Mouse (Mus musculus): ENCODE results near the gene Rab3d.
"Not testable (repeated sequence)": the region's sequence is repeated elsewhere in the genome, so short reads cannot be mapped to it uniquely, and the experiment has no call there.

Rab3d gene

DNA sequence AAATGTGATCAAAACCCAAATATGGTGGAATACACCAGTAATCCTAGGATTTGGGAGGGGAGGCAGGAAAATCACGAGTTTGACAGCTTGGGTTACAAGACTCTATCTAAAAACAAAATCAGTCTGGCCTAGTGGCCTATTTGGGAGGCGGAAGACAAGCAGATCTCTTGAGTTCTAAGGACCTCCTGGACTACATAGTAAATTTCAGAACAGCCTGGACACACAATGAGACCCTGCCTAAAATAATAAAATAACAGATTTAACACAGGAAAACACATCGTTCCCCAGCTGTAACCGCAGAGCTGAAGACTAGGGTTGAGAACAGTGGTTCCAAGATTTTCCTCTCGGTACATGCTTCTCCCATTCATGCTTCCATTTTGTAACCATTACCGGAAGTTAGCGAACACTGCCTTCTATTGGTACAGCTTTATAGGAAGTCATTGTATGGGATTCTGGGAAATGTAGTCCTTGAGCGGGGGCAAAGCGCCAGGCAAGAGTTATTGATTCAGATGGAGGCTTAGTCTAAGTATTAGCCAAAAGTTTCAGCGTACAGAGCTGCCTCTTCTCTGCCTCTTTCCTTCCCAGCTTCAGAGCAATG is 16.7 kb downstream of the Rab3d start:
- peak; percentile 88 for DNase-seq

DNA sequence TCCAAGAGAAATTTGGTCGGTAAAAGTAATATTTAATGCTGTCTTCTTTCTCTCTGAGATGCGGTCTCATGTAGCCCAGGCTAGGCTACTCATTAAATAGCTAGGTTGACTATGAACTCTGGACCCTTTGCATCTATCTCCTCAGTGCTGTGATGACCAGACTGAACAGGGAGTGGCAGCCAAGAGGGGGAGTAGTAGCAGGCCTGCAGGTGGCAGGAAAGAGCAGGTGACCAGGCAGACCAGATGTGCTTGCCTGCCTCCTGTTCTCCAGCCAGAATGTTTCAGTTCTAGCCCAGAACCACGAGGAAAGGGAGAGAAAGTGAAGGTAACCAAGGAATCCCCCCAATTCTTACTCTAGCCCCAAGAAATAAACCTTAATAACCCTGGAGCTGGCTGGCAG is 28.8 kb downstream of the Rab3d start:
- no peak for DNase-seq

DNA sequence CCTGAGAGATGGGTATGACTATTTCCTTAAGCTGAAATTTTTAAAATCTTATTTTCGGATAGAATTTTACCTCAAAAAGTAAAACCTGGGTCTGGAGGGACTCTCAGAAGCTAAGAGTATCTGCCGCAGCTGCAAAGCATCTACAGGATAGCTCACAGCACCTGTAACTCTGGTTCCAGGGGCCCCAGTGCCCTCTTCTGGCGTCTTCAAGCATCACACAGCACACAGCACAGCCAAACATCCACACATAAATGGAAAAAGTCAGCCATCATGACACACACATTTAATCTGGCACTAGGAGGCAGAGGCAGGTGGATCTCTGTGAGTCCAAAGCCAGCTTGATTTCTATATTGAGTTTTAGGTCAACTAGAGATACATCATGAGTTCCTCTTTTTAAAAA is 41.4 kb downstream of the Rab3d start:
- no peak for DNase-seq

DNA sequence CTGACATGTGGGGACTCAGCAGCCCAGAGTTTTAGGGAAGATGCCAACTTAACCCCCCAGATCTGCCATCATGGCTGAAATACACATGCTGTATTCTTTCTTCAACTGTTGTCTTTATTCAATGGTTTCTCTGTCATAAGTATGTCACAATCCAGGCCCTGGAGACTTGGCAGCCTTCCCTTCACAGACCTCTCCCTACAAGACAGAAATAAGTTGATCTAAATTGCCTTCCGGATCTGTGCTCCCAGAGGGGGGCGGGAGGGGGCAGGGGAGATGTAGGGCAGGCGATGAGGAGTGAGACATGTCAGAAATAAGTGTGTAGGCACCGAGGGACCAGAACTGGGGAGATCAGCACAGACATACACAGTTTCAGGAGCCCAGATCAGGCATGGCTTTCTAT is 45.8 kb downstream of the Rab3d start:
- no peak for DNase-seq

DNA sequence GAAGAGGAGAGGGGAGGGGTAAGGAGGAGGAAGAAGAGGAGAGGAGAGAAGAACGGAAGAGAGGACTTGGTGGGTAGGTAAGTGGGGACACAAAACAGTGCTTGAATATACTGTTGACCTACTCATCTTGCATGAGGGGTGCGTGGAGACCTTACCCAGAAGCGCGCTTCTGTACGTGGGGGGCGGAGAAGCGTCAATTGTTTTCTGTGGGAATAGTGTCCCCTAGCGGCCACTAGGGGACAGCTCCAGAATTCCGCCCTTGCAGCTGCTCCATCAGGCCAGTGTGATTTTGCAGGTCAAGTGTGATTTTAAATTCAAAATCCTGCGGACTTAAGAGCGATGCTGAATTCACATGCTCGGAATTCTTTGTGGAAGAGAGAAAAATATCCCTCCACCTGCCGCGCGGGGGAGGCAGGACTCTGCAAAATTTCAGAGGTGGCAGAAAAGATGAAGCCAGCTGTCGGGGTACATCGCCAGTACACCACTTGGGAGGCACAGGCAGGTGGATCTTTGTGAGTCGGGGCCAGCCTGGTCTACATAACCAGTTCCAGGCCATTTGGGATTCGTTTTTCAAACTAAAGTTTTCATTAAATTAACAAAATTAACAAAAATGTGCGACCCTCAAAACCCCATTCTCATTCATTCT is 47.0 kb downstream of the Rab3d start:
- DNase-seq = peak; percentile 78

DNA sequence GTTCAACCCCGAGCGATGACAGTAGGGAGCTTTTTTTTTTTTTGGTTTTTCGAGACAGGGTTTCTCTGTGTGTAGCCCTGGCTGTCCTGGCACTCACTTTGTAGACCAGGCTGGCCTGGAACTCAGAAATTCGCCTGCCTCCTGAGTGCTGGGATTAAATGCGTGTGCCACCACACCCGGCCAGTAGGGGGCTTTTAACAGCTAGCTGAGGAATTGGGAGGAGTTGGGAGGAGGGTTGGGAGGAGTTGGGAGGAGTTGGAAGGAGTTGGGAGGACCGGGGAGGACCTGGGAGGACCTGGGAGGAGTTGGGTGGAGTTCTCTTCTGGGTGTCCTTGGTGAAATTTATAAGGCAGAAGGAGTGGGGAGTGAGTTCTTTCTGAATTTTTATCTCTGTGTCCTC is 48.7 kb downstream of the Rab3d start:
- DNase-seq = peak; percentile 43

DNA sequence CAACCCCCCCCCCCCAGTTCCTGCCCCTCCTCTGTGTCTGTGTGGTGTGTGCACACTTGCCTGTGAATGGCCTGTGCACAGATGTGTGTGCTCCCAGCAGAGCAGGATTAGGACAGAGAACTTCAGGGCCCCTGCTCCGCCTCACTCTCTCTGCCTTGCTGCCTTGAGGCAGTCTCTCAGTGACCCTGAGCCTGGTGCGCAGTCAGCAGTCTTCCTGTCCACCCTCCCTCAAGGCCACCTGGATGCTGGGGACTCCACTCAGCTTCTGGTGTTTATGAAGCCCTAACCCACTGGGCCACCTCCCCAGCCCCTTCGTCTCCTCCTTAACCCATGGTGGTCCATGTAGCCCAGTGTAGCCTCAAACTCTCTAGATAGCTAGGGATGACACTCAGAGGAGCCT is 50.3 kb downstream of the Rab3d start:
- no peak for DNase-seq

DNA sequence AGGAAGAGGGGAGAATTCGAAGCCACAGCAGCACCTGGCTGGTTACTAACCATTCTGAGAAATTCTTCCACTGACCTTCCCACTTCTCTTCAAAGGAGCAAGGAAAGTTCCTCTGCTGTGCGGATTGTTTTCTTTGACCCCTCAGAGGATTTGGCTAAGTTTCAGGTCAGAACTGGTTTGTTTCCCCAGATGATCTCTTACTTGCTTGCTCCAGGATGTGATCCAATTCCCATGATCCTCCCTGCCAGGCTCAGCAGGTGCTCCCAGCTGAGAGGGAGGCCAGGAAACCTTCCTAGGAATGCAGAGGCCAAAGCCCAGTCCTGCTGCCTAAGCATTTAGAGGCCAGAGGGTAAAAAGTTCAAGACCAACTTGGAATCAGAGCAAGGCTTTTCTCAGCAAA is 51.4 kb downstream of the Rab3d start:
- peak; percentile 26 for DNase-seq

DNA sequence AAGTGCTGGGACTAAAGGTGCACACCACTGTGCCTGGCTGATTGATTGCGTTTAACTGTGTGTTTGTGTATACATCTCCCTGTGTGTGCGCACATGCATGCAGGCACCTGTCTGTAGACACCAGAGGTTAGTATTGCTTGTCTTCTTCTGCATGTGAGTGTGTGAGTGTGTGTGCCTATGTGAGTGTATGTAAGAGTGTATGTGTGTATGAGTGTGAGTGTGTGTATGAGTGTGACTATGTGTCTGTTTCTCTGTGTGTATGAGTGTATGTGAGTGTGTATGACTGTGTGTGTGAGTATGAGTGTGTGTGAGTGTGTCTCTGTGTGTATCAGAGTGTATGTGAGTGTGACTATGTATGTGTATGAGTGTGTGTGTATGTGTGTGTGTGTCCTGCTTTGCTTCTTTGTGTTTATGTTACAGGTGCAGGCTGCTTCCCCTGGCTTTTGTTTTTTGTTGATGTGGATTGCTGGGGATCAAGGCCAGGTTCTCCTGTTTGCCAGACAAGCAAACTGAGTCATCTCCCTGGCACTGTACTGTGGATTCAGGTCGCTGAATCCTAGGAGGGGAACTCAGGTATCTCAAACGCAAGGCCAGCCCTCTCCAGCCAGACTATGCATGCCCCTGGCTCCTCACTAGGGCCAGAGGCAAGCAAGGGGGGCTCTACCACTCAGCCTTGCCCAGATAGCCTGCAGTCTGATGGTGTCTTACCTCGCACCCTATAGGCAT is 52.2 kb downstream of the Rab3d start:
- no peak for DNase-seq

DNA sequence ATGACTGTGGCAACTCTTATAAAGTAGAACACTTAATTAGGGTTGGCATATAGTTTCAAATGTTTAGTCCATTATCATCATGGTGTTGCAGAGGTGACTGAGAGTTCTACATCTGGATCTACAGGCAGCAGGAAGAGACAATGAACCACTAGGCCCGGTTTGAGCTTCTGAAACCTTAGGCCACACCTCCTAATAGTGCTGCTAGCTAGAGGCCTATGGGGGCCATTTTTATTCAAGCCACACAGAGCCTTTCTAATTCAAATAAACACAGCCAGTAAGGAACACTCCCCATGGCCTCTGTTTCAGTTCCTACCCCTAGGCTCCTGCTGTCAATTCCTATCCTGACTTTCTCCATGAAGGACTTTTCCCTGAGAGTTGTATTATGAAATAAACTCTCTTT is 55.8 kb downstream of the Rab3d start:
- DNase-seq = no peak

DNA sequence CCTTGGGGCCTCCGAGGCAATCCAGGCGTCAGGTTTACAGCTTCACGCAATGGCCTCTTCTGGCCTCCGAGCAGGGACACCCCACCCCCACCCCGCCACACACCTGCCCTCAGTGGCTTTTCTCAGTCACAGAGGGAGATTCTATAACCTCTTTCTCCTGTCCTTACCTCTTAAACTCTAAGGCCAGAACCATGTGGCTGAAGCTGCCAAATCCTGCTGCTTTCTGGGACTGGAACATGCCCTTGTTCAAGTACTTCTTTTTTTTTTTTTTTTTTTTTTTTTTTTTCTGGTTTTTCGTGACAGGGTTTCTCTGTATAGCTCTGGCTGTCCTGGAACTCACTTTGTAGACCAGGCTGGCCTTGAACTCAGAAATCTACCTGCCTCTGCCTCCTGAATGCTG is 57.6 kb downstream of the Rab3d start:
- DNase-seq = not testable (repeated sequence)

DNA sequence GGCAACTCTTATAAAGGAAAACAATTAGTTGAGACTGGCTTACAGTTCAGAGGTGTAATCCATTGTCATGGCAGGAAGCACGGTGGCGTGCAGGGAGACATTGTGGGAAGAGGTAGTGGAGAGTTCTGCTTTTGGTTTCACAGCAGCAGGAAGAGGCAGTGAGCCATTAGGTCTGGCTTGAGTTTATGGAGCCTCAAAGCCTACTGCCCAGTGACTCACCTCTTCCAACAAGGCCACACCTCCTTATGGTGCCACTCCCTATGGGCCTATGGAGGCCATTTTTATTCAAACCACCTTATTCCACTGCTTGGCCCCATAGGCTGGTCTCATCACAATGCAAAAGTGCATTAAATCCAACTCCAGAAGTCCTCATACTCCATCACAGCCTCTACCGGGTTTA is 58.4 kb downstream of the Rab3d start:
- DNase-seq = no peak

DNA sequence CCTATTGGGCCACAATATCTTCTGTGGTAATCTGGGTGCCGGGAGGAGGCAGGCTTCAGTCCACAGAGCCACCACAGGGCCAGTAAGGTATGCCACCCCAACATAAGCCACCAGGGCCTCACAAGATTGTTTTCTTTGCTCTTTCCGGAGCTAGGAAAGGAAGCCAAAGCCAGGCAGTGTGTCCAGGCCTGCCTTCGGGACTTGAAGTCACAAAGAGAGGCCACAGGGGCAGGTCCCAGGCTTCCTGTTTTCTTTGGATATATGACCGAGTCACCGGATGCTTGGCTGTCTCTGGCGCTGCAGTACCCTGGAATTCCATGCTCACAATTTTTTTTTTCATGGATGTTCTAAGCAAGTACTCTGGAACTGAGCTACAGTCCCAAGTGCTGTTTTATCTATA is 59.9 kb downstream of the Rab3d start:
- peak; percentile 58 for DNase-seq

DNA sequence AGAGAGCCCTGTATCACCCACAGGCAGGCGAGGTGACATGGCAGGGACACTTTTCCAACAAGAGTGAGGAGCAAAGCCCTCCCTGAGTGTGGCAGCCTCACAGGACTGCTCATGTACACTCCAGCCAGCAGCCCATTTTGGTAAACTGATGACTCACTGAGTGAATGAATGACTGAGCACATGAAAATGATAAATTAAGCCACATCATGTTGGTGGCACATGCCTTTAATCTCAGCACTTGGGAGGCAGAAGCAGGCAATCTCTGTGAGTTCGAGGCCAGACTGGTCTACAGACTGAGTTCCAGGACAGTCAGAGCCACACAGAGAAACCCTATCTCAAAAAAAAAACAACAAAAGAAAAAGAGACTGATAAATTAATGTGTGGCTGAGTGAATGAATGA is 60.5 kb downstream of the Rab3d start:
- no peak for DNase-seq

Measured in embryo, embryonic 11 days (tissue).